Mouse (Mus musculus): ENCODE data around the gene Commd1. TPM values are rescaled to one million over a fixed set of nuclear protein-coding genes. Genes with fewer than 3 reads are reported as not detected.

Commd1 gene
- polyA plus RNA-seq, 1 experiment = 5.2 TPM

DNA sequence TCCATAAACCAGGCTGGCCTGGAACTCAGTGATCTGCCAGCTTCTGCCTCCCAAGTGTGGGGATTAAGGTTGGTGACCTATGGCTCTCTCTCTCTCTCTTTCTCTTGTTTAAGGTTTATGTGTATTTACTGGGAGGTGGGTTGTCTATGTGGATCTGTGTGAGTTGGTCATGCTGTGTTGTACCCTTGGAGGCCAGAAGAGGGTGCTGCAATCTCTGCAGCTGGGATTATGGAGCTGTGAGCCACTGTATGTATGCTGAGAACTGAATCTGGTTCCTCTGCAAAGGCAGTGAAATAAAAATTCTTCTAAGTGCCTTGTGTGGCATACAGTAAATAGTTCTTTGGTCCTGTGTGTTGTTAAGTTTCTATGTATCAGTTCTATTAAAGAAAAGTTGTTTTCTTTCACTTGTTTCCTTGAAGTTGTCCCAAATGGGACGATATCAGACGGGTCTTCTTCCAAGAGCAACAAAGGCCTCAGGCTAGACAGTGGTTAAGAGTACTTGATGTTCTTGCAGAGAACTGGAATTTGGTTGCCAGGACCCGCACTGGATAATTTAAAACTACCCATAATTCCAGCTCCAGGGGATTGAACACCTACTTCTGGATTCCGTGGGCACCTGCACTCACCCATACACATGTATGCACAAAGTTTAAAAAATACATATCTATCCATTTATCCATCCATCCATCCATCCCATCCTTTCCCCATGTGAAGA lies 31.6 kb upstream of the Commd1 start:
- Histone ChIP-seq H3K27me3 (ENCODE audit: control insufficient read depth) (no peaks in the 10 kb centered on the region), H3K36me3 (ENCODE audit: control insufficient read depth) (no peaks in the 10 kb centered on the region), H3K4me1 (ENCODE audit: control insufficient read depth) (peaks cover 5% of the 10 kb centered on the region), H3K4me3 (replicated peaks) (no peak overlapping the region), H3K9me3 (ENCODE audit: control insufficient read depth, low read length) (peaks cover 3% of the 10 kb centered on the region; the same call in 1 of the 2 replicates)
- TF ChIP-seq GATA1 (IDR thresholded peaks at IDR 0.05; ENCODE audit: low read length) (no peak), TAL1 (IDR thresholded peaks at IDR 0.05; ENCODE audit: low read length) (no peak)

DNA sequence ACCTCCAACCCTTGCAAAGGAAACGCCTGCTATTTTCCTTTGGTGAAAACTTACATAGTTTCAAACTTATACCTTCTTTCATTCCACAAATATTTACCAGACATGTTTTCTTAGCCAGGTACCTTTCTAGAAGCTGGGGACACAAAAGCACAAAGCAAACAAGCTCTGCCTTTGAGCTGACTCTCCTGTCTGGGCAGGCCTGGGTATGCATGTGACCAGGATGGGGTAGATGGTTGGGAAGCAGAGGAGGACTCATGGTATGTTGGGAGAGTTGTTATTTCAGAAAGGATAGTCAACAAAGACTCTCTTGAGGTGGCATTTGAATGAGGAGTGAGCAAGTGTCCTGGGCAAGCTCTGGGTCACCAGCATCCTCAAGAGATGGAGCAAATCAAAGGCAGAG lies 30.9 kb upstream of the Commd1 start:
- TF ChIP-seq GATA1 (IDR thresholded peaks at IDR 0.05; ENCODE audit: low read length) = no peak
- TF ChIP-seq TAL1 (IDR thresholded peaks at IDR 0.05; ENCODE audit: low read length) = no peak
- no peaks in the 10 kb centered on the region for H3K9me3 ChIP-seq (ENCODE audit: control insufficient read depth, low read length)
- H3K36me3 ChIP-seq (ENCODE audit: control insufficient read depth) = no peaks in the 10 kb centered on the region
- no peak overlapping the region for H3K4me3 ChIP-seq (replicated peaks)
- H3K27me3 ChIP-seq (ENCODE audit: control insufficient read depth) = no peaks in the 10 kb centered on the region
- peaks cover 8% of the 10 kb centered on the region for H3K4me1 ChIP-seq (ENCODE audit: control insufficient read depth)

DNA sequence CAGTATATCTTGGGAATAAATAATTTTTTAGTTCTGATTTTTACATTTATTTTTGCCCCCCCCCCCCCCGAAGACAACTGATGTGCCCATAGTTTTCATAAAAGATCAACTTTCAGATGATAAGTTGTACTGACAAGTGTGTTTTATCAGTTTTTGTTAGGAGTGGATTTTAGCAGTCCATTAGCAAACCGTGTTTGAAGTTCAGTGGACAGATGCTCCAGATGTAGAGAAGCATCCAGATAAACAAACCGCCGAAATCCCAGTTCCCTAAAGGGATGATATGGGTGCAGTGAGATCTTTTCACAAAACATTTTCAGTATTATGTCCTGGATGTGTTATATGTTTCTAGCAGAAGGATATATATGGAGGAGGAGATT lies 26.6 kb upstream of the Commd1 start:
- H3K36me3 ChIP-seq (ENCODE audit: control insufficient read depth) = peaks cover 28% of the 10 kb centered on the region
- TF ChIP-seq TAL1 (IDR thresholded peaks at IDR 0.05; ENCODE audit: low read length) (no peak), GATA1 (IDR thresholded peaks at IDR 0.05; ENCODE audit: low read length) (no peak)
- no peaks in the 10 kb centered on the region for H3K27me3 ChIP-seq (ENCODE audit: control insufficient read depth)
- H3K4me1 ChIP-seq (ENCODE audit: control insufficient read depth) = peaks cover 23% of the 10 kb centered on the region
- peak overlapping the region; percentile 81 for H3K4me3 ChIP-seq (replicated peaks)
- no peaks in the 10 kb centered on the region for H3K9me3 ChIP-seq (ENCODE audit: control insufficient read depth, low read length)

DNA sequence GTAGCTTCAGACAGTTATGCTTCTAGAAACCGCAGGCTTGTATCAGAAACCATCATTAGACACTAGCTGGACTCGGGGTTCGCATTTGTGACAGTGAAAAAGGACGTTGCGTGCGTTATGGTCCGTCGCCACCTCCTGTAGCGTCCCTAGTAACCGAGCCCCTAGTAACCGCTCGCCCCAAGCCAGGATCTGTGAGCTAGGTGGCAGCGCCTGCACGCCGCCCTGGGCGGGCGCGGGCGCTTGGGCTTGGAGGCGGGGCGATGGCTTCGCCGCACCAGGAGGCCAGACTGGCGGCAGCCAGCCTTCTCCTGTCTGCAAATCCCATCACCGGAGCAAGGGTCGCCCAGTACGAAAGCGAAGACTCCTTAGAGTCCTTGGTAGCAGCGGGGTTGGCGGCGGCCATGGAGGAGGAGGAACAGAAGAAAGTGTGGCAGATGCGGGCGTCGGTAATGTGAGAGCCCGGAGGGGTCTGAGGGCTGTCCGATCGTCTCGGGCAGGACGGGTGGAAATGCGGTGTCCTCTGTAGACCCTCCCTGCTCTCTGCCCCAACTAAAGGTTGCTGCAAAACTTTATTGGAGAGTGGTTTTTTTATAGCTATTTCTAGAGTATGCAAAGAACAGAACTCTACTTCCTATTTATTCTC lies 26.1 kb upstream of the Commd1 start:
- peaks cover 33% of the 10 kb centered on the region for H3K36me3 ChIP-seq (ENCODE audit: control insufficient read depth)
- TF ChIP-seq TAL1 (IDR thresholded peaks at IDR 0.05; ENCODE audit: low read length) = no peak

DNA sequence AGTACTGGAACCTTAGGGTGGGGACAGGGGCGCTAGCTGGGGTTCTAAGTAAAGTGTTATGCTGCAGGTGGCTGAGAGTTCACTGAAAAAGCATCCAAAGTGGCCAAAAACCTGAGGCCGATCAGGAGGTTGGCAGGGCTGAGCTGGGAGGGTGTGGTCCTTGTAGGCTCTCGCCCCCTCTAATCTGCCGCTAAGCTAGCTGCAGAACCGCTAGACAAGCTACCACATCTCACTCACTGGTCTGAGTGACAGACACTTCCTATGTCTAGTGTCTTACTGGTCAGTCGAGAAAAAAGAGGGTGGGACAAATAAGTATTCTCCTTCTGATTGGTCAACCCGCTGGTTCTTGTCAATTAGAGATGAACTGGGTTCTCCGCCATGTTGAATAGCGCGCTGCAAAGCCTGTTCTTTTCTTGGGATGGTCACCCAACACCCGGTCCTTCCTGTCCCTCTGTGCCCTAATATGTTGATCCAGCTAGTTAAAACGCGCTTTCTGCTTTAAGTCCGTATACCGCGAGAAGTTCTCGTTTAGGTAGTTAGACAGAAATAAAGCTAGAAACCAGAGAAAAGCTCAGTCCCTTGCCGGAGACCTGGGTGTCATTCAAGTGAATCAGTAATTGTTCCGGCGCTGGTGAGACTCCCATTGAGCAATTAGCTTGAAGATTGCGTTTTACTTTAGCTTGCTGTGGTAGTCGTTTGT lies 25.4 kb upstream of the Commd1 start, which contains the start of gene Fam161a:
Fam161a (plus strand) TSS at position 51 of the 700 bp plus-strand sequence.
- Histone ChIP-seq H3K36me3 (ENCODE audit: control insufficient read depth) (peaks cover 39% of the 10 kb centered on the region), H3K27me3 (ENCODE audit: control insufficient read depth) (no peaks in the 10 kb centered on the region), H3K9me3 (ENCODE audit: control insufficient read depth, low read length) (no peaks in the 10 kb centered on the region), H3K4me1 (ENCODE audit: control insufficient read depth) (peaks cover 23% of the 10 kb centered on the region), H3K4me3 (replicated peaks) (peak within 1 kb of the TSS; percentile 81)
- no peak for TF ChIP-seq GATA1 (IDR thresholded peaks at IDR 0.05; ENCODE audit: low read length)
- TF ChIP-seq TAL1 (IDR thresholded peaks at IDR 0.05; ENCODE audit: low read length) = no peak

More for the DNA sequence above, 26.1 kb upstream of the Commd1 start:
- H3K4me3 ChIP-seq (replicated peaks) = peak overlapping the region; percentile 81
- no peaks in the 10 kb centered on the region for H3K27me3 ChIP-seq (ENCODE audit: control insufficient read depth)
- H3K4me1 ChIP-seq (ENCODE audit: control insufficient read depth) = peaks cover 23% of the 10 kb centered on the region
- no peaks in the 10 kb centered on the region for H3K9me3 ChIP-seq (ENCODE audit: control insufficient read depth, low read length)

DNA sequence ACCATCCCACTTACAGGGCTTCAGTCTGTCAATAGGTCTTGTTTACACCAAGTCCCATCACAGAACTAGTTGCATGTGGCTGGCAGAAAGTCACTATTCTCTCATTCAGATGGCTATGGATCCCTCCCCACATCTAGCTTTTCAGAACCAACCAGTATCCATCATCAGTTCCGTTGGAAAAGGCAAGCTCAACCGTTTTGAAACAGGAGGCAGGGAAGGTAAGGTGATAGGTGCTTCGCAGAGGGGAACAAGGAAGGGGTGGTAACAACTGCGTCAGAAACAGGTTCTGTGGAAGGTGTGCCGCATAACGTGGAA lies 24.9 kb upstream of the Commd1 start:
- Histone ChIP-seq H3K9me3 (ENCODE audit: control insufficient read depth, low read length) (no peaks in the 10 kb centered on the region), H3K4me1 (ENCODE audit: control insufficient read depth) (peaks cover 23% of the 10 kb centered on the region), H3K4me3 (replicated peaks) (peak overlapping the region; percentile 81), H3K27me3 (ENCODE audit: control insufficient read depth) (no peaks in the 10 kb centered on the region), H3K36me3 (ENCODE audit: control insufficient read depth) (peaks cover 45% of the 10 kb centered on the region)
- TF ChIP-seq GATA1 (IDR thresholded peaks at IDR 0.05; ENCODE audit: low read length) (no peak), TAL1 (IDR thresholded peaks at IDR 0.05; ENCODE audit: low read length) (no peak)

DNA sequence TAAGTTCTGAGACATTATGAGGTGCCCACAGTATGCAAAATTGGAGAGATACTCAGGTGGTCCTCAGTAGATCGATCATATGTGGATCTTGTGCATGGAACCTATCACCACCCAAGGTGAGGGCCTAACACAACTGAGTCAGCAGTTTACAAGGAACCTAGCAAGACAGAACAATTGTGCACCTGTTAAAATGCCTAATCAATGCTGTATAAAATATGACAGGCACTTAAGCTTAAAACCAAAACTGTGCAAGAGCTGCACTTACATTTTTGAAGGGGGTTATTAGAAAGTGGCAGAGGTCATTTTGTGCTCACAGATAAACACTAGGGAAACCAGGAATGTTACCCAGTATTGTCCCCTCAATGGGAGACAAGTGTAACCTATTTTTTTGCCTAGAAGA lies 23.1 kb upstream of the Commd1 start:
- Histone ChIP-seq H3K9me3 (ENCODE audit: control insufficient read depth, low read length) (no peaks in the 10 kb centered on the region), H3K4me3 (replicated peaks) (no peak overlapping the region), H3K36me3 (ENCODE audit: control insufficient read depth) (peaks cover 63% of the 10 kb centered on the region), H3K4me1 (ENCODE audit: control insufficient read depth) (peaks cover 25% of the 10 kb centered on the region), H3K27me3 (ENCODE audit: control insufficient read depth) (no peaks in the 10 kb centered on the region)
- TF ChIP-seq TAL1 (IDR thresholded peaks at IDR 0.05; ENCODE audit: low read length) (no peak), GATA1 (IDR thresholded peaks at IDR 0.05; ENCODE audit: low read length) (no peak)

DNA sequence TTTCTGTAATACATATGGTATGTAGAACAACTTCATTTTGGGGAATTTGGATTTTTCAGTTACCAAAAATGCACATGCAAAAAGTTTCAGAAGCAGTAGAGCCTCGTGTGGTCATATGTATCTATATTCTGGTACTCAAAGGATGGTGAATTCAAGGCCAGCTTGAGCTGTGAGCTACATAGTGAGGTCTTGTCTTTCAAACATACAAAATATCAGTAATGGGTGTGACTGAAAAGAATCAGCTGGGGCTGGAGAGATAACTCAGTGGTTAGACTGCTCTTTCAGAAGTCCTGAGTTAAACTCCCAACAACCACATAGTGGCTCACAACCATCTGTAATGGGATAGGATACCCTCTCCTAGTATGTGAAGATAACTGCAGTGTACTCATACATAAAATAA lies 16.1 kb upstream of the Commd1 start:
- Histone ChIP-seq H3K9me3 (ENCODE audit: control insufficient read depth, low read length) (no peaks in the 10 kb centered on the region), H3K4me1 (ENCODE audit: control insufficient read depth) (peaks cover 38% of the 10 kb centered on the region), H3K4me3 (replicated peaks) (peak overlapping the region; percentile 5), H3K27me3 (ENCODE audit: control insufficient read depth) (no peaks in the 10 kb centered on the region), H3K36me3 (ENCODE audit: control insufficient read depth) (peaks cover 99% of the 10 kb centered on the region)
- peak; percentile 43; the same call in 2 of the 3 replicates for TF ChIP-seq TAL1 (IDR thresholded peaks at IDR 0.05; ENCODE audit: low read length)
- peak; percentile 69 for TF ChIP-seq GATA1 (IDR thresholded peaks at IDR 0.05; ENCODE audit: low read length)

DNA sequence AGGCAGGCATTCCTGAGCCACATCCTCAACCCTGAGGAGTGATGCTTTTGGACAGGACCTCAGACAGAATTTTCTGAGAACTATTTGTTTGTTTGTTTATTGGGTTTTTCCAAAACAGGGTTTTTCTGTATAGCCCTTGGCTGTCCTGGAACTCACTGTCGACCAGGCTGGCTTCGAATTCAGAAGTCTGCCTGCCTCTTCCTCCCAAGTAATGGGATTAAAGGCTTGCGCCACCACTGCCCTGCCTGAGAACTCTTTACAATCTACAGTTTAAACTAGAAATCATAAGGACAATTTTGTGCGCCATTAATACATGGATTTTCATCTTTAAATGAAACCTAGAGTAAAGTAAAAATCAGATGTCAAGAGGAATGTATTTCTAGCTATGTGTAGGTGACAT lies 13.3 kb upstream of the Commd1 start:
- peaks cover 84% of the 10 kb centered on the region for H3K36me3 ChIP-seq (ENCODE audit: control insufficient read depth)
- no peak overlapping the region for H3K4me3 ChIP-seq (replicated peaks)
- no peaks in the 10 kb centered on the region for H3K9me3 ChIP-seq (ENCODE audit: control insufficient read depth, low read length)
- no peaks in the 10 kb centered on the region for H3K27me3 ChIP-seq (ENCODE audit: control insufficient read depth)
- peaks cover 53% of the 10 kb centered on the region for H3K4me1 ChIP-seq (ENCODE audit: control insufficient read depth)
- TF ChIP-seq TAL1 (IDR thresholded peaks at IDR 0.05; ENCODE audit: low read length) = no peak
- TF ChIP-seq GATA1 (IDR thresholded peaks at IDR 0.05; ENCODE audit: low read length) = no peak

Measured in erythroblast, embryonic 14.5 days (primary cell).